Mouse (Mus musculus): ENCODE results near the gene Rpl14.

GRCm38 (mm10) chr9:120586546-120586945 is 15.3 kb downstream of the Rpl14 start:
- TF ChIP-seq ZNF384 (IDR thresholded peaks at IDR 0.05; ENCODE audit: low read depth, low read length), result no peak
- TF ChIP-seq CTCF (conservative IDR thresholded peaks at IDR 0.05 in 1 of 2, IDR thresholded peaks at IDR 0.05 in 1 of 2; ENCODE audit: low read depth in 2 of 2, low read length in 2 of 2), result peak; percentile 92 to 97
- TF ChIP-seq MAFK (IDR thresholded peaks at IDR 0.05; ENCODE audit: insufficient replicate concordance, low read length), result no peak
- TF ChIP-seq USF2 (conservative IDR thresholded peaks at IDR 0.05; ENCODE audit: low read depth, low read length), result no peak
- no peak for TF ChIP-seq MYC (IDR thresholded peaks at IDR 0.05; ENCODE audit: low read depth, low read length)
- no peak for TF ChIP-seq POLR2A (IDR thresholded peaks at IDR 0.05; ENCODE audit: low read depth, low read length)
- no peak for TF ChIP-seq MXI1 (IDR thresholded peaks at IDR 0.05; ENCODE audit: low read depth, low read length)
- no peak for TF ChIP-seq E2F4 (IDR thresholded peaks at IDR 0.05; ENCODE audit: insufficient replicate concordance, low read depth, low read length)
- TF ChIP-seq RAD21 (IDR thresholded peaks at IDR 0.05; ENCODE audit: low read depth, low read length), result peak; percentile 29
- TF ChIP-seq HCFC1 (IDR thresholded peaks at IDR 0.05; ENCODE audit: low read depth, low read length), result no peak
- no peak; the same call in 1 of the 2 replicates for TF ChIP-seq NELFE (IDR thresholded peaks at IDR 0.05; ENCODE audit: low read depth, low read length)
- 0 out of 2 replicates have a peak, but pooled peaks have one; percentile 27 for TF ChIP-seq MEF2A (IDR thresholded peaks at IDR 0.05; ENCODE audit: borderline replicate concordance, low read depth, low read length)
- TF ChIP-seq EP300 (IDR thresholded peaks at IDR 0.05; ENCODE audit: low read length), result no peak
